Mouse (Mus musculus): ENCODE measurements around the gene Cops9. TPM values are rescaled to one million over a fixed set of nuclear protein-coding genes. Genes with fewer than 3 reads are reported as not detected.

Cops9 gene
- polyA plus RNA-seq, 1 experiment: 107 TPM

GRCm38 (mm10) chr1:92637501-92638172 is 4.1 kb downstream of the Cops9 start:
- no peak for TF ChIP-seq POLR2A (IDR thresholded peaks at IDR 0.05; ENCODE audit: borderline replicate concordance, extremely low read depth, low read depth, low read length)
- no peak for TF ChIP-seq CTCF (IDR thresholded peaks at IDR 0.05; ENCODE audit: insufficient read depth, low read length)
- Histone ChIP-seq H3K4me3 (replicated peaks; ENCODE audit: extremely low read depth, low read depth, low read length) (no peak overlapping the region), H3K4me1 (ENCODE audit: control insufficient read depth, insufficient read depth, low read length) (peaks cover 9% of the 10 kb centered on the region)
- no peak for DNase-seq
- 92% methylated on average over 15 of the region's 15 CpGs for WGBS

- TF ChIP-seq CTCF (IDR thresholded peaks at IDR 0.05; ENCODE audit: insufficient read depth, low read length) (no peak), POLR2A (IDR thresholded peaks at IDR 0.05; ENCODE audit: borderline replicate concordance, extremely low read depth, low read depth, low read length) (no peak)
- DNase-seq: no peak
- H3K4me3 ChIP-seq (replicated peaks; ENCODE audit: extremely low read depth, low read depth, low read length): no peak overlapping the region
- H3K4me1 ChIP-seq (ENCODE audit: control insufficient read depth, insufficient read depth, low read length): peaks cover 9% of the 10 kb centered on the region
- WGBS: 92% methylated on average over 11 of the region's 11 CpGs
These were observed 5.1 kb downstream of the Cops9 start for GRCm38 (mm10) chr1:92636676-92637075.

GRCm38 (mm10) chr1:92636015-92636414 is 5.8 kb downstream of the Cops9 start:
- Histone ChIP-seq H3K4me1 (ENCODE audit: control insufficient read depth, insufficient read depth, low read length) (peaks cover 9% of the 10 kb centered on the region), H3K4me3 (replicated peaks; ENCODE audit: extremely low read depth, low read depth, low read length) (no peak overlapping the region)
- no peak for TF ChIP-seq CTCF (IDR thresholded peaks at IDR 0.05; ENCODE audit: insufficient read depth, low read length)
- no peak for TF ChIP-seq POLR2A (IDR thresholded peaks at IDR 0.05; ENCODE audit: borderline replicate concordance, extremely low read depth, low read depth, low read length)
- no peak for DNase-seq
- WGBS: 84% methylated on average over 8 of the region's 8 CpGs

- 72% methylated on average over 4 of the region's 4 CpGs for WGBS
- peaks cover under 1% of the 10 kb centered on the region; the same call in 1 of the 2 replicates for H3K4me1 ChIP-seq (ENCODE audit: control insufficient read depth, insufficient read depth, low read length)
- H3K4me3 ChIP-seq (replicated peaks; ENCODE audit: extremely low read depth, low read depth, low read length): no peak overlapping the region
- no peak for DNase-seq
- no peak for TF ChIP-seq POLR2A (IDR thresholded peaks at IDR 0.05; ENCODE audit: borderline replicate concordance, extremely low read depth, low read depth, low read length)
- no peak for TF ChIP-seq CTCF (IDR thresholded peaks at IDR 0.05; ENCODE audit: insufficient read depth, low read length)
These were observed 6.7 kb downstream of the Cops9 start for GRCm38 (mm10) chr1:92634976-92635599.

- no peak for TF ChIP-seq POLR2A (IDR thresholded peaks at IDR 0.05; ENCODE audit: borderline replicate concordance, extremely low read depth, low read depth, low read length)
- TF ChIP-seq CTCF (IDR thresholded peaks at IDR 0.05; ENCODE audit: insufficient read depth, low read length): no peak
- 63% methylated on average over 1 of the region's 1 CpGs for WGBS
- Histone ChIP-seq H3K4me1 (ENCODE audit: control insufficient read depth, insufficient read depth, low read length) (no peaks in the 10 kb centered on the region), H3K4me3 (replicated peaks; ENCODE audit: extremely low read depth, low read depth, low read length) (no peak overlapping the region)
- no peak for DNase-seq
These were observed 7.2 kb downstream of the Cops9 start for GRCm38 (mm10) chr1:92634569-92634968.

DNA sequence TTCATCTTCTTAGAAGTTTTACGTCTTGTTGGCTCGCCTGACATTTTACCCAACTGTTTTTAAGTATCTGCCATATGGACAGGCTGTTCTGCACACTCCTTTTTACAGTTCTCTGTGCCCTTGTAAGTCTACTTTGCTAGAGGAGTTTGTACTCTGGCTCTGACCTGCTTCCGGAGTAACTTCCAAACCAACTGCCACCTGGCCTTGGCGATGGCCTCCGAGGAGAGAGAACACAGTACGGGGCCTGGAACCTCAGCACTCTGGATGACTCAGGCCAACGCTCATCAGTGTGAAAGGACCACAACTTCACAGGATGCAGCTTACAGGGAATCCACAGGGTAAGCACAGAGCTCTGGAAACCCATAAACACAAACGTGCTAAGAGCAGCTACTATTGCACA is 8.1 kb downstream of the Cops9 start:
- no peak for DNase-seq
- no peaks in the 10 kb centered on the region for H3K4me1 ChIP-seq (ENCODE audit: control insufficient read depth, insufficient read depth, low read length)
- 80% methylated on average over 8 of the region's 8 CpGs for WGBS
- TF ChIP-seq CTCF (IDR thresholded peaks at IDR 0.05; ENCODE audit: insufficient read depth, low read length) (no peak), POLR2A (IDR thresholded peaks at IDR 0.05; ENCODE audit: borderline replicate concordance, extremely low read depth, low read depth, low read length) (no peak)
- H3K4me3 ChIP-seq (replicated peaks; ENCODE audit: extremely low read depth, low read depth, low read length): no peak overlapping the region

- no peaks in the 10 kb centered on the region for H3K4me1 ChIP-seq (ENCODE audit: control insufficient read depth, insufficient read depth, low read length)
- no peak overlapping the region for H3K4me3 ChIP-seq (replicated peaks; ENCODE audit: extremely low read depth, low read depth, low read length)
- 57% methylated on average over 6 of the region's 6 CpGs for WGBS
- DNase-seq: no peak
- TF ChIP-seq POLR2A (IDR thresholded peaks at IDR 0.05; ENCODE audit: borderline replicate concordance, extremely low read depth, low read depth, low read length) (no peak), CTCF (IDR thresholded peaks at IDR 0.05; ENCODE audit: insufficient read depth, low read length) (no peak)
These were observed 8.8 kb downstream of the Cops9 start for GRCm38 (mm10) chr1:92632948-92633347.

- H3K4me1 ChIP-seq (ENCODE audit: control insufficient read depth, insufficient read depth, low read length): no peaks in the 10 kb centered on the region
- WGBS: 75% methylated on average over 5 of the region's 5 CpGs
- no peak overlapping the region for H3K4me3 ChIP-seq (replicated peaks; ENCODE audit: extremely low read depth, low read depth, low read length)
- TF ChIP-seq POLR2A (IDR thresholded peaks at IDR 0.05; ENCODE audit: borderline replicate concordance, extremely low read depth, low read depth, low read length) (no peak), CTCF (IDR thresholded peaks at IDR 0.05; ENCODE audit: insufficient read depth, low read length) (no peak)
- no peak for DNase-seq
These were observed 9.6 kb downstream of the Cops9 start for GRCm38 (mm10) chr1:92632196-92632595.

DNA sequence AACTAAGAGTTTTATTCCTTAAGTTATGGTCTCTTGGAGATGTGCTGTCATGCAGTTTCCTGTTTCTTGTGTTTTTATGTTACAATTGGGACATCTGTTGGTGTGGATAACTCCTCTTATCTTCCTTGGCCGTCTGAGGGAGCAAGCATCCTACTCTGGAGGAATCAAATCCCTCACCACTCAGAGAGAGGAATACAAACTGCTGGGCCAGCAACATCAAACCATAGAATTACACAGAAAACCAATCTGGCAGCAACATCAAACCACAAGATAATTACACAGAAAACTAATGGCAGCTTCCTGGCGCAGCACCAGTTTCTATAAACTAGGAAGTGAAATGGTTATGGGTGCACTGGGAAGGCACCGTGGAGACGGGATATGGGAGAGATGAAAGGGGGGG is 13.6 kb downstream of the Cops9 start:
- Histone ChIP-seq H3K4me3 (replicated peaks; ENCODE audit: extremely low read depth, low read depth, low read length) (no peak overlapping the region), H3K4me1 (ENCODE audit: control insufficient read depth, insufficient read depth, low read length) (no peaks in the 10 kb centered on the region)
- no peak for TF ChIP-seq CTCF (IDR thresholded peaks at IDR 0.05; ENCODE audit: insufficient read depth, low read length)
- TF ChIP-seq POLR2A (IDR thresholded peaks at IDR 0.05; ENCODE audit: borderline replicate concordance, extremely low read depth, low read depth, low read length): no peak
- no peak for DNase-seq
- 37% methylated on average over 4 of the region's 4 CpGs for WGBS

GRCm38 (mm10) chr1:92618360-92618759 is 23.4 kb downstream of the Cops9 start:
- H3K4me3 ChIP-seq (replicated peaks; ENCODE audit: extremely low read depth, low read depth, low read length): no peak overlapping the region
- H3K4me1 ChIP-seq (ENCODE audit: control insufficient read depth, insufficient read depth, low read length): no peaks in the 10 kb centered on the region
- no peak for TF ChIP-seq CTCF (IDR thresholded peaks at IDR 0.05; ENCODE audit: insufficient read depth, low read length)
- TF ChIP-seq POLR2A (IDR thresholded peaks at IDR 0.05; ENCODE audit: borderline replicate concordance, extremely low read depth, low read depth, low read length): no peak
- no peak for DNase-seq
- WGBS: 30% methylated on average over 4 of the region's 4 CpGs

All from lung, adult 2 months (tissue).